Mouse (Mus musculus) embryonic facial prominence, embryonic 13.5 days (tissue): ENCODE data around the gene Kcnj1. TPM values are rescaled to one million over a fixed set of nuclear protein-coding genes. Genes with fewer than 3 reads are reported as not detected.

Experiments
- ATAC-seq: fragments of 200-750 bp; cut with Nextera tagmentation; 2 replicates; pipeline ENCODE4 v1.8.0; 2017; ENCODE audit warnings: low read depth; ENCODE audit not compliant: insufficient number of reproducible peaks, insufficient read depth, low FRiP score, low TSS enrichment
- H3K27ac ChIP-seq: fragments of 300-500 bp; sonication (generic); 2 replicates; pipeline ENCODE4 v1.5.1; 2015; ENCODE audit warnings: moderate library complexity, mild to moderate bottlenecking, inconsistent platforms
- H3K27me3 ChIP-seq: fragments of 300-500 bp; sonication (generic); 2 replicates; pipeline ENCODE4 v1.6.1; 2015; ENCODE audit warnings: mild to moderate bottlenecking, inconsistent platforms
- H3K36me3 ChIP-seq: fragments of 300-500 bp; sonication (generic); 2 replicates; pipeline ENCODE4 v1.6.1; 2015; ENCODE audit warnings: mild to moderate bottlenecking, inconsistent platforms
- H3K4me1 ChIP-seq: fragments of 300-500 bp; sonication (generic); 2 replicates; pipeline ENCODE4 v1.6.1; 2015; ENCODE audit warnings: inconsistent platforms
- H3K4me2 ChIP-seq: fragments of 300-500 bp; sonication (generic); 2 replicates; pipeline ENCODE4 v1.6.1; 2015; ENCODE audit warnings: moderate library complexity, mild to moderate bottlenecking, inconsistent platforms
- H3K4me3 ChIP-seq: fragments of 300-500 bp; sonication (generic); 2 replicates; pipeline ENCODE4 v1.5.1; 2015; ENCODE audit warnings: mild to moderate bottlenecking, inconsistent platforms
- H3K9ac ChIP-seq: fragments of 300-500 bp; sonication (generic); 2 replicates; pipeline ENCODE4 v1.6.1; 2015; ENCODE audit warnings: mild to moderate bottlenecking, inconsistent platforms
- H3K9me3 ChIP-seq: fragments of 300-500 bp; sonication (generic); 2 replicates; pipeline ENCODE4 v1.6.1; 2016; ENCODE audit warnings: inconsistent platforms
- WGBS: fragments of 180-500 bp; shearing (Covaris S2); methylation state at CpG from one replicate; pipeline ENCODE4 v1.1.7; 2015; ENCODE audit warnings: mixed read lengths; 5-methylcytosine and 5-hydroxymethylcytosine counted together
- polyA plus RNA-seq: library from polyadenylated mRNA; unstranded; fragments of >200 nt; fragmentation: Nextera tagmentation; extraction: Ambion mirVana; gene quantifications from 2 replicates; pipeline ENCODE4 v1.2.1, GENCODE M21; 2015

The Kcnj1 gene
- polyA plus RNA-seq, 1 experiment from 2014 or later = not detected

DNA sequence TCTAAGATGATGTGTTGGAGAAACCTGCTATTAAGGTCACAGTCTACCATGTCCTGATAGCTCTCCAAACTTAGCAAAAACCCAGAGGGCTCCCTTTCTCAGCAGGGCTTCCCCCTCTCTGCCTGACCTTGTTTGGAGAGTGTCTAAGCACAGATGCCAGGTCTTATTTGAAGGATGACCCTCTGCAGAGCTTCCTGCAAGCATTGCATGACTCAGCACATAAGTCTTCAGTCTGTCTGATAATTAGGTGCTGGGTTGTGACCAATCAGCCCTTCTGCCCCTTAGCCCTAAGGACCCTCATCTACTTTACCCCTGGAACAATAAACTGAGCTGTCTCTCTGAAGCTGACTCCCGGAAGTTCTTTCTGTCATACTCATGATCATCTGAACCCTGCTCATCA, 11.5 kb upstream of the Kcnj1 start:
- Histone ChIP-seq H3K27ac (no peak overlapping the region), H3K27me3 (no peaks in the 10 kb centered on the region), H3K9me3 (no peaks in the 10 kb centered on the region), H3K4me2 (no peak overlapping the region), H3K4me3 (no peak overlapping the region), H3K36me3 (no peaks in the 10 kb centered on the region), H3K4me1 (no peaks in the 10 kb centered on the region), H3K9ac (no peak overlapping the region)
- no peak for ATAC-seq
- 92% methylated on average over 1 of the region's 1 CpGs for WGBS

GRCm38 (mm10) chr9:32368812-32369211, 3.5 kb upstream of the Kcnj1 start:
- no peaks in the 10 kb centered on the region for H3K36me3 ChIP-seq
- no peaks in the 10 kb centered on the region for H3K27me3 ChIP-seq
- H3K4me3 ChIP-seq = no peak overlapping the region
- ATAC-seq = no peak
- H3K27ac ChIP-seq = no peak overlapping the region
- no peak overlapping the region for H3K4me2 ChIP-seq
- no peaks in the 10 kb centered on the region for H3K9me3 ChIP-seq
- no peak overlapping the region for H3K9ac ChIP-seq
- 45% methylated on average over 2 of the region's 2 CpGs for WGBS
- no peaks in the 10 kb centered on the region for H3K4me1 ChIP-seq

GRCm38 (mm10) chr9:32369388-32369787, 2.9 kb upstream of the Kcnj1 start:
- H3K9ac ChIP-seq = no peak overlapping the region
- H3K4me3 ChIP-seq = no peak overlapping the region
- no peaks in the 10 kb centered on the region for H3K27me3 ChIP-seq
- no peak for ATAC-seq
- no peaks in the 10 kb centered on the region for H3K4me1 ChIP-seq
- H3K9me3 ChIP-seq = no peaks in the 10 kb centered on the region
- WGBS = 54% methylated on average over 6 of the region's 6 CpGs
- no peak overlapping the region for H3K27ac ChIP-seq
- no peak overlapping the region for H3K4me2 ChIP-seq
- H3K36me3 ChIP-seq = no peaks in the 10 kb centered on the region

GRCm38 (mm10) chr9:32373656-32374055, 1.4 kb downstream of the Kcnj1 start:
- Histone ChIP-seq H3K4me3 (no peak overlapping the region), H3K4me2 (no peak overlapping the region), H3K36me3 (no peaks in the 10 kb centered on the region), H3K9ac (no peak overlapping the region), H3K27me3 (no peaks in the 10 kb centered on the region), H3K27ac (no peak overlapping the region), H3K4me1 (no peaks in the 10 kb centered on the region), H3K9me3 (no peaks in the 10 kb centered on the region)
- no peak for ATAC-seq
- 86% methylated on average over 6 of the region's 6 CpGs for WGBS

- H3K27me3 ChIP-seq = no peaks in the 10 kb centered on the region
- no peaks in the 10 kb centered on the region for H3K9me3 ChIP-seq
- no peak overlapping the region for H3K4me2 ChIP-seq
- no peak overlapping the region for H3K27ac ChIP-seq
- no peak for ATAC-seq
- 85% methylated on average over 7 of the region's 7 CpGs for WGBS
- H3K36me3 ChIP-seq = no peaks in the 10 kb centered on the region
- H3K4me3 ChIP-seq = no peak overlapping the region
- no peaks in the 10 kb centered on the region for H3K4me1 ChIP-seq
- H3K9ac ChIP-seq = no peak overlapping the region
Observed at GRCm38 (mm10) chr9:32376031-32376430, 3.7 kb downstream of the Kcnj1 start.

DNA sequence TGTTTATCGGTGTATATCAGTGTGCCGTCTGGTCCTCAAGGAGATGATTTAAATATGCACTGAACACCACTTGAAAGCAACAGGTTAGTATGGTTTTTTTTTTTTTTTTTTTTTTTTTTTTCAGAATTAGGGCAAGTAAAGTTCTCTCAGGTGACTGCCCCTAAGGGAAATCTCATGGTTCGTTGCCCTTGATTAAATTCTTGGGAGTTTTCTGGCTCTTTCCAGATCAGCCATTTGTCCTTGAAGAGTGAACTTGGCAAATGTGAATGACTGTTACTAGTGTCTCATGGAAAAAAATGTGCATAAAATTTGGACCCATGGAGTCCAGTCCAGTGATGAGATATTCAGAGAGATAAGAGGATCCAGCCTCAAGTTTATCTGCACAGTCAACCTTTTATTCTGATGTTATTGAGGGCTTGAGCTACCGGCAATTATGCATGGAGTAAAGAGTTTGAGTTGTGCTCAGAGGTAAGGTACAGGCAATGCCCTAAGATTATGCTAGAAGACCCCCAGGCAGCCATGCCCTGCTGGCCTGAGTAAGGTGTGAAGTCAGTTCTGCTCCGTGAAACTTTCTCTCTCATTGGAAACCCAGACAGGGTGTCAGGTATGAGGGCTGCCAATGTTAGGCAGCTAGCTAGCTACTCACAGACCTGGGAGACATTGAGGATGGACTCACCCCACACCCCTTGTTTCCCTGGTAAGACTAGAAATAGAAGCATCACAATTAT, 4.7 kb downstream of the Kcnj1 start:
- Histone ChIP-seq H3K4me1 (no peaks in the 10 kb centered on the region), H3K9me3 (no peaks in the 10 kb centered on the region), H3K27ac (no peak overlapping the region), H3K9ac (no peak overlapping the region), H3K4me3 (no peak overlapping the region), H3K27me3 (no peaks in the 10 kb centered on the region), H3K4me2 (no peak overlapping the region), H3K36me3 (no peaks in the 10 kb centered on the region)
- 72% methylated on average over 5 of the region's 5 CpGs for WGBS
- no peak for ATAC-seq

DNA sequence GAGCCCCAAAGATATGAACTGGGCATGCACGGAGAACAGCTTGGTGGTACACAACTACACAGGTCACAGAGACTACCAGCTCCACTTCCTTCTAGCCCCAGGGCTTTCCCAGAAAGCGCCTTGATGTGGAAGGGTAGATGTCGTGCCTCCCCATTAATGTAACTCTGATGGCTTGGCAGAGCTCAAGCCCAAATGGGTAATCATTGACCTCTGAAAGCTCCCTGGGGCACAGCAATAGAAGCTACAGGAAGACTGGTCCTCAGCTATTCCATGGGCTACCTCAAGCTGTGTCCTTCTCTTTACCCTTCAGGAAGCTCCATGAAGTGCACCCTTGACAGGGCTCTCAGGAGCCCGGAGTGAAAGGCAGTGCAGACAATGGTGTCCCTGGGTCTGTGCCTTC, 12.6 kb downstream of the Kcnj1 start:
- 74% methylated on average over 4 of the region's 4 CpGs for WGBS
- no peak for ATAC-seq

GRCm38 (mm10) chr9:32388120-32388519, 15.8 kb downstream of the Kcnj1 start:
- Histone ChIP-seq H3K27me3 (0 out of 2 replicates have a peak, but pooled peaks cover 4% of the 10 kb centered on the region), H3K9me3 (no peaks in the 10 kb centered on the region), H3K4me1 (peaks cover 8% of the 10 kb centered on the region), H3K27ac (no peak overlapping the region), H3K9ac (no peak overlapping the region), H3K4me3 (no peak overlapping the region), H3K4me2 (no peak overlapping the region), H3K36me3 (no peaks in the 10 kb centered on the region)
- WGBS = 100% methylated on average over 1 of the region's 1 CpGs
- ATAC-seq = no peak

More for the DNA sequence above, 12.6 kb downstream of the Kcnj1 start:
- Histone ChIP-seq H3K27me3 (peaks cover 10% of the 10 kb centered on the region; the same call in 1 of the 2 replicates), H3K4me3 (no peak overlapping the region), H3K9ac (no peak overlapping the region), H3K9me3 (no peaks in the 10 kb centered on the region), H3K4me2 (no peak overlapping the region), H3K36me3 (no peaks in the 10 kb centered on the region), H3K27ac (no peak overlapping the region), H3K4me1 (peaks cover 8% of the 10 kb centered on the region)

- no peak for ATAC-seq
- no peaks in the 10 kb centered on the region for H3K9me3 ChIP-seq
- 74% methylated on average over 5 of the region's 5 CpGs for WGBS
- H3K4me2 ChIP-seq = no peak overlapping the region
- 0 out of 2 replicates have a peak, but pooled peaks cover 4% of the 10 kb centered on the region for H3K27me3 ChIP-seq
- no peak overlapping the region for H3K4me3 ChIP-seq
- no peak overlapping the region for H3K27ac ChIP-seq
- H3K4me1 ChIP-seq = no peaks in the 10 kb centered on the region; the same call in 1 of the 2 replicates
- no peak overlapping the region for H3K9ac ChIP-seq
- H3K36me3 ChIP-seq = no peaks in the 10 kb centered on the region
Observed at GRCm38 (mm10) chr9:32391092-32391491, 18.8 kb downstream of the Kcnj1 start.

- H3K4me1 ChIP-seq = no peaks in the 10 kb centered on the region
- H3K4me2 ChIP-seq = no peak overlapping the region
- no peak overlapping the region for H3K27ac ChIP-seq
- H3K4me3 ChIP-seq = no peak overlapping the region
- no peaks in the 10 kb centered on the region for H3K36me3 ChIP-seq
- no peak overlapping the region for H3K9ac ChIP-seq
- no peaks in the 10 kb centered on the region for H3K9me3 ChIP-seq
- no peak for ATAC-seq
- WGBS = 83% methylated on average over 9 of the region's 9 CpGs
- H3K27me3 ChIP-seq = 0 out of 2 replicates have a peak, but pooled peaks cover 4% of the 10 kb centered on the region
Observed at GRCm38 (mm10) chr9:32391701-32392100, 19.4 kb downstream of the Kcnj1 start.

DNA sequence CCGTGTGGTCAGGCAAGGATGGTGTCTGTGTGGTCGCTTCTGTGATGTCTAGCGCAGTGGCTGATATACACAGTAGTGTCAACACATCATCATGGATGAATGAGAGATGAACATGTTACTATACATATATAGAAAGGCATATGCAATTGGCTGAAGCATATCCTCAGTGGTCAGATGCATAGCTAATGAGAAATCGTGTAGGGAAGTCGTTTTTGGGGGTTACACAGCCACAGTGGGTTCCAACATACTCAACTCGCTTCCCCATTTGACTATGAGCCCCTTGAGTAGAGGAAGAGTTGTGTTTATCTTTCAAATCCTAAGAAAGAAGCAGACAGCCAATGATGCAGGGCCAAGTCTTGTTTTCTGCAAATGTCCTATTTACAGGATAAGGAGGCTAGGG, 20.4 kb downstream of the Kcnj1 start:
- ATAC-seq = no peak
- H3K27ac ChIP-seq = no peak overlapping the region
- no peak overlapping the region for H3K4me3 ChIP-seq
- H3K9ac ChIP-seq = no peak overlapping the region
- no peaks in the 10 kb centered on the region for H3K4me1 ChIP-seq
- H3K9me3 ChIP-seq = no peaks in the 10 kb centered on the region
- H3K4me2 ChIP-seq = no peak overlapping the region
- no peaks in the 10 kb centered on the region for H3K36me3 ChIP-seq
- 0 out of 2 replicates have a peak, but pooled peaks cover 4% of the 10 kb centered on the region for H3K27me3 ChIP-seq
- 85% methylated on average over 6 of the region's 6 CpGs for WGBS

DNA sequence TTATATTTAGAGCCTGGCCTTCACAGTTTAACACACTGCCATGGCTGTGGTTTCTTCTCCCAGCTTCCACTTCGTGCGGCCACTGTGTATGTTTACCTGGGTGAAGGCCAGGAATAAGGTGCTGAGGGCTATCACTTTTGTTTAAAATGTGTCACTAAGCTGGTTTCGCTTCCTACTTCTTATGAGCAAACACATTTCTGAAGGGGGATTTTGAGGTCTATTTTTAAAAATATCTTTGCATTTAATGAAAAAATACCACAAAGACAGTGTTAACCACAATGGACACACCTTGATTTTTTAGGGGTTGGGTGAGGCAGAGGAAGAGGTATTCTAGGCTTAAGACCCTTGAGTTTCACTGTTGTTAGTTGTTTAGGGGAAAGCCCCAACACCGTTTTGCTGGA, 22.5 kb downstream of the Kcnj1 start:
- no peak overlapping the region for H3K9ac ChIP-seq
- H3K9me3 ChIP-seq = no peaks in the 10 kb centered on the region
- 87% methylated on average over 4 of the region's 4 CpGs for WGBS
- H3K27ac ChIP-seq = no peak overlapping the region
- no peaks in the 10 kb centered on the region for H3K4me1 ChIP-seq
- H3K36me3 ChIP-seq = no peaks in the 10 kb centered on the region
- H3K4me3 ChIP-seq = no peak overlapping the region
- H3K27me3 ChIP-seq = no peaks in the 10 kb centered on the region
- H3K4me2 ChIP-seq = no peak overlapping the region
- no peak for ATAC-seq
